ENCODE assay signal across 20 mouse cellular contexts in genomic region chrX:162363206-162363605, GRCm38 (mm10).
DNase-seq lines count a peak whose midpoint lies in the region; ATAC-seq and TF ChIP-seq lines count a peak whose summit lies in the region.
"Had no signal": no experiment of that assay in that cellular context is flagged by ENCODE, and none has a peak within 500 bp of the region (broad histone marks: within the 10 kb centered on the region; RNA-seq: fewer than 3 reads in every experiment).

No protein-coding gene starts in this region.

- H3K27me3 ChIP-seq in kidney, adult 2 months (replicated peaks; ENCODE audit: control insufficient read depth, insufficient read depth, low read length) = no peaks in the 10 kb centered on the region
- 0 out of 2 replicates have a peak, but pooled peaks cover 2% of the 10 kb centered on the region for H3K27me3 ChIP-seq in intestine, embryonic 16.5 days (replicated peaks; ENCODE audit: control insufficient read depth, insufficient read depth, low read length)
- H3K27me3 ChIP-seq in forebrain, postnatal 0 days (ENCODE audit: insufficient read depth, low read length) = no peaks in the 10 kb centered on the region
- H3K27me3 ChIP-seq: CH12.LX had no signal

- DNase-seq in adrenal gland, adult 2 months = peak; percentile 18
- no peak for DNase-seq in adrenal gland, postnatal 4 days (ENCODE audit: low spot score in 2 of 2)
- DNase-seq in kidney, adult 2 months = peak; percentile 38
- DNase-seq in kidney, postnatal 14 days = peak; percentile 49
- DNase-seq in lung, postnatal 10 days = peak; percentile 68
- no peak for DNase-seq in forebrain, postnatal 0 days
- DNase-seq in heart, adult 18-20 months = no peak
- DNase-seq: adrenal gland, adult 8-10 months; cerebellum, adult 9-11 months; embryo, embryonic 11 days; gastrocnemius, postnatal 36 days; heart, postnatal 36 days; thymus, adult 18-20 months had no signal

- H3K4me2 ChIP-seq in intestine, embryonic 16.5 days (ENCODE audit: low read depth, low read length) = no peak overlapping the region
- H3K4me2 ChIP-seq in forebrain, postnatal 0 days (ENCODE audit: low read depth) = no peak overlapping the region
- H3K4me2 ChIP-seq: forebrain, embryonic 13.5 days; heart, embryonic 13.5 days; liver, embryonic 11.5 days; midbrain, embryonic 12.5 days had no signal

- H3K9ac ChIP-seq in intestine, embryonic 16.5 days (ENCODE audit: low read depth, low read length) = no peak overlapping the region
- no peak overlapping the region for H3K9ac ChIP-seq in forebrain, postnatal 0 days
- H3K9ac ChIP-seq: forebrain, embryonic 13.5 days; heart, embryonic 13.5 days; midbrain, embryonic 12.5 days had no signal

- H3K4me1 ChIP-seq in kidney, adult 2 months (ENCODE audit: control insufficient read depth, insufficient read depth, low read length) = no peaks in the 10 kb centered on the region
- no peaks in the 10 kb centered on the region for H3K4me1 ChIP-seq in intestine, embryonic 16.5 days (ENCODE audit: control insufficient read depth, insufficient read depth, low read length)
- no peaks in the 10 kb centered on the region for H3K4me1 ChIP-seq in forebrain, postnatal 0 days (ENCODE audit: insufficient read depth)
- H3K4me1 ChIP-seq: forebrain, embryonic 13.5 days; heart, embryonic 13.5 days; midbrain, embryonic 12.5 days had no signal

- TF ChIP-seq POLR2A in kidney, adult 2 months (IDR thresholded peaks at IDR 0.05; ENCODE audit: low read depth, low read length) = no peak

- no peak for TF ChIP-seq CTCF in kidney, adult 2 months (conservative IDR thresholded peaks at IDR 0.05; ENCODE audit: insufficient read depth, insufficient read length, low read depth, low read length)
- no peak for TF ChIP-seq CTCF in forebrain, postnatal 0 days (IDR thresholded peaks at IDR 0.05; ENCODE audit: low read depth)

- no peaks in the 10 kb centered on the region for H3K9me3 ChIP-seq in intestine, embryonic 16.5 days (ENCODE audit: control insufficient read depth, low read length)
- H3K9me3 ChIP-seq in forebrain, postnatal 0 days (ENCODE audit: low read length) = no peaks in the 10 kb centered on the region
- H3K9me3 ChIP-seq: forebrain, embryonic 13.5 days; heart, embryonic 13.5 days; midbrain, embryonic 12.5 days had no signal

- H3K4me3 ChIP-seq in kidney, adult 2 months (ENCODE audit: insufficient read depth, low read depth, low read length) = no peak overlapping the region
- no peak overlapping the region for H3K4me3 ChIP-seq in intestine, embryonic 16.5 days (ENCODE audit: low read length)
- H3K4me3 ChIP-seq in forebrain, postnatal 0 days (ENCODE audit: low read depth, low read length) = no peak overlapping the region
- H3K4me3 ChIP-seq: forebrain, embryonic 13.5 days; heart, embryonic 13.5 days; midbrain, embryonic 12.5 days had no signal

- ATAC-seq in intestine, embryonic 16.5 days = no peak
- ATAC-seq in forebrain, postnatal 0 days = no peak
- ATAC-seq: forebrain, embryonic 13.5 days; hindbrain, postnatal 0 days had no signal

- no peak overlapping the region for H3K27ac ChIP-seq in kidney, adult 2 months (ENCODE audit: insufficient read depth, low read depth, low read length)
- no peak overlapping the region for H3K27ac ChIP-seq in intestine, embryonic 16.5 days (ENCODE audit: low read length)
- no peak overlapping the region for H3K27ac ChIP-seq in forebrain, postnatal 0 days (ENCODE audit: low read depth, low read length)
- H3K27ac ChIP-seq: forebrain, embryonic 13.5 days; heart, embryonic 13.5 days; hindbrain, postnatal 0 days; midbrain, embryonic 12.5 days had no signal

- 51% methylated on average over 2 of the region's 2 CpGs for WGBS in kidney, adult 2 months
- WGBS in intestine, embryonic 16.5 days = 36% methylated on average over 2 of the region's 2 CpGs
- 88% methylated on average over 2 of the region's 2 CpGs for WGBS in forebrain, postnatal 0 days

- H3K36me3 ChIP-seq in kidney, adult 2 months (ENCODE audit: control insufficient read depth, insufficient read depth, low read length) = no peaks in the 10 kb centered on the region
- H3K36me3 ChIP-seq in intestine, embryonic 16.5 days (ENCODE audit: control insufficient read depth, insufficient read depth, low read length) = no peaks in the 10 kb centered on the region
- no peaks in the 10 kb centered on the region for H3K36me3 ChIP-seq in forebrain, postnatal 0 days (ENCODE audit: insufficient read depth)
- H3K36me3 ChIP-seq: heart, embryonic 13.5 days; midbrain, embryonic 12.5 days had no signal

Comparison
In these comparisons a context has a peak if more than half of its experiments do, and no peak if none do; other contexts are left out.
1. DNase-seq: peak in adrenal gland, adult 2 months (single experiment), kidney, adult 2 months (single experiment), kidney, postnatal 14 days (single experiment) and lung, postnatal 10 days (single experiment); none in adrenal gland, postnatal 4 days (0 of 2), forebrain, postnatal 0 days (single experiment) and heart, adult 18-20 months (0 of 2).